Mouse (Mus musculus): ENCODE data around the gene Iqgap3. TPM values are rescaled to one million over a fixed set of nuclear protein-coding genes. Genes with fewer than 3 reads are reported as not detected.
A peak's percentile ranks its signal among the peaks of the same experiment; 100 is the strongest.

Iqgap3 gene
- polyA plus RNA-seq (2012; ENCODE audit: insufficient read depth, insufficient read length, missing spikeins), result 1.1 TPM in 1 of 2 replicates, not detected in the other

DNA sequence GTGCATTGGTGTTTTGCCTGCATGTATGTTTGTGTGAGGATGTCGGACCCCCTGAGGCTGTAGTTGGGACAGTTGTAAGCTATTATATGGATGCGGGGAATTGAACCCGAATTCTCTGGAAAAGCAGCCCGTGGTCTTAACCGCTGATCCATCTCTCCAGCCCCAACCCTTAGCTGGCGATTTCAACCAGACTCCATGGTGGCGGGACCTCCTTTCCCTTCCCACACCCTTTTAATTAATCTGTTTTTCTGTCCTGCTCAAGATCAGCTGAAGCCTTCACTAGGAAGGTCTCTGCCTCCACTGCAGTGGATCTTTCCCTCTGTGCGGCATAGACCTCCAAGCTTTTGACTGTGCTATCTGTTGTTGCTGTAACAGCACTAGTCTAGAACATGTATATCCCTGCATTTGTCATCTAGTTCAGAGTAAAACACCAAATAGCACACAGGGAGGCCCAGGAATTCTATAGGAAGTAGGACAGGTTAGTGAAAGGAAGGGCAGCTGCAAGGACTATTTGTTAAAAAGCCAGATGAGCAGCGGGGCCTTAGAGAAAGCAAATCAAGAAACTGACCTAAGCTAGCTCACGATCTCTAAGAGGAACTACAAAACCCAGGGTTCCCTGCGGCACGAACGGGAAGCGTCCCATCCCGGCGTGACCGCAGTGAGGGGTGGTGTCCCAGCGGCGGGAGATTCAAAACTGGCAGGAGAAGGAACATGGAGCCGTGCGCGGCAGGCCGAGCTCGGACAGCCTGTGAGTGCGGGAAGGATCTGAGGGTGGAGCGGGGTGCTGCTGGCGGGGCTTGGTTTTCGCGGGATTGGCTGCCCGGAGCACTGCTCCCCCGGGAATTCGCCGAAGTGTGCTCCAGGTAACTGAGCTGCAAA, at the start of gene Iqgap3:
Gene Iqgap3 (plus strand): TSS at position 627 of the 879 bp plus-strand sequence.
- no peak within 1 kb of the TSS for H3K27ac ChIP-seq (replicated peaks; ENCODE audit: low read depth, low read length)
- H3K4me1 ChIP-seq (ENCODE audit: control insufficient read depth, insufficient read depth, insufficient read length, low read length), result no peaks in the 10 kb centered on the region
- peak within 1 kb of the TSS; percentile 30 for H3K4me3 ChIP-seq (ENCODE audit: insufficient read depth, low read depth, low read length)

- no peak overlapping the region for H3K27ac ChIP-seq (replicated peaks; ENCODE audit: low read depth, low read length)
- no peak overlapping the region for H3K4me3 ChIP-seq (ENCODE audit: insufficient read depth, low read depth, low read length)
- H3K4me1 ChIP-seq (ENCODE audit: control insufficient read depth, insufficient read depth, insufficient read length, low read length), result no peaks in the 10 kb centered on the region
These were observed 48.3 kb upstream of the Iqgap3 start for GRCm38 (mm10) chr3:88033506-88033905.

DNA sequence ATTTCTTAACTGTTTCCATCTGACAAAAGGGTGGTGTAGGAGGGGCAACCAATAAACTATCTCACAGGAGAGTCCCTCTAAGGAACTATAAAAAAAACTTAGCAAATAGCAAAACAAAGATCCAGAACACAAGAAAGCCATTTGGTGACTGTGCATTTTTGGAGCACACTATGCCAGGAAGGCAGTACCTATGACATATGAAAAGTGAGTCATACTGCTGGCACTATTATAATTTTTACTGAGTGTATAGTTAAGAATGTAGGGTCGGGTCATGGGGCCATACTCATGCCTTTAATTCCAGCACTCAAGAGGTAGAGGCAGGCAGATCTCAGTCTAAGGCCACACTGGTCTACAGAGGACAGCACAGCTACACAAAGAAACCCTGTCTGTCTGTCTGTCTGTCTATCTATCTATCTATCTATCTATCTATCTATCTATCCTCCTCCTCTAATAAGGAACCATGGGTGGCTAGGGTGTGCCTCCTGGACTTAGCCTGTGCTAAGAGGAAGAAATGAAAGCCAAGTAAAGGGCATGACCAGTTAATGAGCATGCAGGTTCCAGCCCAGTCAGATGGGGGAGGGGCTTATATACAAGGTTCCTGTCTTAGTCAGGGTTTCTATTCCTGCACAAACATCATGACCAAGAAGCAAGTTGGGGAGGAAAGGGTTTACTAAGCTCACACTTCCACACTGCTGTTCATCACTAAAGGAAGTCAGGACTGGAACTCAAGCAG, 46.0 kb upstream of the Iqgap3 start:
- Histone ChIP-seq H3K27ac (replicated peaks; ENCODE audit: low read depth, low read length) (no peak overlapping the region), H3K4me1 (ENCODE audit: control insufficient read depth, insufficient read depth, insufficient read length, low read length) (no peaks in the 10 kb centered on the region), H3K4me3 (ENCODE audit: insufficient read depth, low read depth, low read length) (no peak overlapping the region)

DNA sequence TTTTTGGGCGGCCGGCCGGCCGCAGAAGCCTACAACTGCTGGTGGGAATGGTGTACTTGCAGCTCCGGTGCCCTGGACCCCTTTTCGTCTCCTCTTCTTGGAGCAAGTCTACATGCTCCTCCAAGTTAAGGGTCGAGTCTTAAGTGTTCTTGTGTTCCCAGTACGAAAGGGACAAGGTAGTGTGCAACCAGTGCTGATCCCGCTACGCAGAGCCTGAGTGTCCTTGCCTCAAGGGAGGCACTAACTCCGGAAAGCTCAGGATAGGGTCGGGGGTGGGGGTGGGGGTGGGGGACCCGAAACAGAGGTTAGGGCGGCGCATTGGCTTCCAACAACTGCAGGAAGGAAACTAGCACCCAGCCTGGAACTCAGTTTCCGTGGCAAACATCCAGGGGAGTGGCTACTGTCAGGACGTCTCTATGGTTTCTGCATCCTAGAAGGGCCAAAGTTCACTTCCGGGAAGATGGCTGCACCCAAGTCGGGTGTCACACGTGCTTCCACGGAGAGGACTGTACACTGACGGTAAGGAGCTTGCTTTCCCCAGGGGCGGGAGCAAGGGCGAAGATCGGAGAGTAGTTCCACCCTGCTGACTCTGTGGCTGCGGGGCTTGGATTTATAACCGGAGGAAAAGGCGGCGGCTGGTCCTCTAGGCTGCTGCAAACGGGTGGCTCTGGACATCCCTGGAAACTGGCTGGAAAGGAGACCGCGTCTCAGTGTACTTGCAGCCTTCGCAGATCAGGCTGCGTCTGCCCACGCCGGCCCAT, 38.9 kb upstream of the Iqgap3 start, which contains the start of gene Gpatch4:
Gene Gpatch4 (plus strand): TSS at position 448 of the 761 bp plus-strand sequence.
- Histone ChIP-seq H3K27ac (replicated peaks; ENCODE audit: low read depth, low read length) (peak within 1 kb of the TSS; percentile 67), H3K4me3 (ENCODE audit: insufficient read depth, low read depth, low read length) (peak within 1 kb of the TSS; percentile 81), H3K4me1 (ENCODE audit: control insufficient read depth, insufficient read depth, insufficient read length, low read length) (no peaks in the 10 kb centered on the region)

GRCm38 (mm10) chr3:88049532-88049931, 32.2 kb upstream of the Iqgap3 start:
- H3K4me3 ChIP-seq (ENCODE audit: insufficient read depth, low read depth, low read length), result no peak overlapping the region
- no peak overlapping the region for H3K27ac ChIP-seq (replicated peaks; ENCODE audit: low read depth, low read length)
- H3K4me1 ChIP-seq (ENCODE audit: control insufficient read depth, insufficient read depth, insufficient read length, low read length), result no peaks in the 10 kb centered on the region

DNA sequence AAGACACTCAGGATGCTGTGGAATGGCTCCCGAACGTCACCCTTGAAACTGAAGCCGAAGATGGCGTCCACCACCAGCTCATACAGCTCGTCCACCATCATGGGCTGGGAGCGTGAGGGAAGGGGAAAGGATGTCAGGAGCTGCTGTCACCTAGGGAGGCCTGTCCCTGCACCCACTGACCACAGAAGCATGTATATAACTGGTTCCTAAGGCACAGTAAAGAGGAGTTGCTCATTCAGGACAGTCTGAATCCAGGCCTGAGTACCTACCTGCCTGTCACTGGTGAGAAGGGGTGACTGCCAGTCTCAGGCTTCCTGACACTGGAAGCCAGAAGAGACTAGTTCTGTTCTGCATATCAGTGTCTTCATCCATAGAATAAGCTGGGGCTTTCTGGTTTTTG, 24.7 kb upstream of the Iqgap3 start:
- H3K4me1 ChIP-seq (ENCODE audit: control insufficient read depth, insufficient read depth, insufficient read length, low read length), result no peaks in the 10 kb centered on the region
- H3K4me3 ChIP-seq (ENCODE audit: insufficient read depth, low read depth, low read length), result peak overlapping the region; percentile 98; the same call in 1 of the 2 replicates

GRCm38 (mm10) chr3:88057902-88058696, 23.7 kb upstream of the Iqgap3 start, which contains the start of gene Naxe:
Gene Naxe (minus strand): TSS chr3:88058495.
- Histone ChIP-seq H3K27ac (replicated peaks; ENCODE audit: low read depth, low read length) (0 out of 2 replicates have a peak within 1 kb of the TSS, but pooled peaks have one; percentile 48), H3K4me1 (ENCODE audit: control insufficient read depth, insufficient read depth, insufficient read length, low read length) (no peaks in the 10 kb centered on the region), H3K4me3 (ENCODE audit: insufficient read depth, low read depth, low read length) (peak within 1 kb of the TSS; percentile 98)

More for the DNA sequence above, 24.7 kb upstream of the Iqgap3 start:
- H3K27ac ChIP-seq (replicated peaks; ENCODE audit: low read depth, low read length), result no peak overlapping the region

DNA sequence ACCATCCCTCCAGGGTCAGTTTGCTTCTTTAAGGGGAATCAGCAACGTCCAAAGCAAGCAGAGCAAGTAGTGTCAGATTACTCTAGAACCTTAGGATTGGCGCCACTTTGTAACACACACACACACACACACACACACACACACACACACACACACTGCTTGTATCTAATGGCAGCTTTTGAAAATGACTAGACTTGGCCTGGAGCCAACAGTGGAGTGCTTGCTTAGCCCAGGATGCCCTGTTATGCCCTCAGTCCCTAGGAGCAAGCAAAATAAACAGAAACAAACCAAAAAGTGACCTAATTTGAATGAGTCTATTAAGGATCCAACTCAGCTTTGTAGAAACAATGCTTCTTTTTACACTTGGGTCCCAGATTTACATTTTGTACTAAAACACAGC, 13.4 kb upstream of the Iqgap3 start:
- Histone ChIP-seq H3K4me3 (ENCODE audit: insufficient read depth, low read depth, low read length) (no peak overlapping the region), H3K27ac (replicated peaks; ENCODE audit: low read depth, low read length) (no peak overlapping the region), H3K4me1 (ENCODE audit: control insufficient read depth, insufficient read depth, insufficient read length, low read length) (no peaks in the 10 kb centered on the region)

DNA sequence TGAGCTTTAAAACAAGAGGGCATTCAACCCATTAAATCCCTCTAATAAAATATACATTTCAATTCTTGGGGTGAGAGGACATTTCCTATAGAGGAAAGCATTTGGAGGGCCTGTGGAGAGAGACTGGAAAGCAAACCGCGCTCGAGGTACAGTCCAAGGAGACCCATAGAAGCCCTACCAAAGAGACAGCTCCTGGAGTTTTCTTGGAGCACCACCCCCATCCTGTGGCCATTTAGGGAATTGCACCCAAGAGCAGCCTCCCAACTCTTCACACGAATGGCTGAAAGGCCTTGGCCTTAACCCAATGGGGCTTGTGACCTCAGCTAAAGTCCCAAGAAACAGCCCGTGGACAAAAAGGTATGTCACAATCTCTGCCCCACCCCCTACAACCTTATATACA, 10.0 kb upstream of the Iqgap3 start:
- H3K27ac ChIP-seq (replicated peaks; ENCODE audit: low read depth, low read length), result no peak overlapping the region
- H3K4me1 ChIP-seq (ENCODE audit: control insufficient read depth, insufficient read depth, insufficient read length, low read length), result no peaks in the 10 kb centered on the region
- H3K4me3 ChIP-seq (ENCODE audit: insufficient read depth, low read depth, low read length), result no peak overlapping the region

- Histone ChIP-seq H3K27ac (replicated peaks; ENCODE audit: low read depth, low read length) (no peak overlapping the region), H3K4me1 (ENCODE audit: control insufficient read depth, insufficient read depth, insufficient read length, low read length) (no peaks in the 10 kb centered on the region), H3K4me3 (ENCODE audit: insufficient read depth, low read depth, low read length) (no peak overlapping the region)
These were observed 8.1 kb upstream of the Iqgap3 start for GRCm38 (mm10) chr3:88073631-88074030.

- Histone ChIP-seq H3K4me3 (ENCODE audit: insufficient read depth, low read depth, low read length) (no peak overlapping the region), H3K27ac (replicated peaks; ENCODE audit: low read depth, low read length) (no peak overlapping the region), H3K4me1 (ENCODE audit: control insufficient read depth, insufficient read depth, insufficient read length, low read length) (no peaks in the 10 kb centered on the region)
These were observed 7.4 kb upstream of the Iqgap3 start for GRCm38 (mm10) chr3:88074351-88074750.

DNA sequence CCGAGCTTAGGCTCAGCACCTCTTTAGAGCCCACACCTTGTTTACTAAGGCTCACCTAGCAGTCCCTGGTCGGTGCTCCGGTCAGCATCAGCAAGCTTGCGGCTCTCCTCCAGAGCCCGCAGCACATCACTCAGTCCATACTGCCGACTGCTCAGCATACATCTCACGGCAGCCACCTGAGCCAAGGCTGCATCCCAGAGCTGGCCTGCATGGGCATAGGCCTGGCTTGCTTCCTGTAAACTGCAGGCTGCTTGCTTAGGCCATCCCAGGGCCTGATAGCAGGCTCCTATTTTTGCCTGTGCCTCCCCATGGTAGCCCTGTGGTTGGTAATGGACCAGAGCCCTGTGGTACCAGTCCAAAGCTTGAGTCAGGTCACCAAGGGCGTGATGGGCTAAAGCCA, 7.0 kb upstream of the Iqgap3 start:
- Histone ChIP-seq H3K4me1 (ENCODE audit: control insufficient read depth, insufficient read depth, insufficient read length, low read length) (no peaks in the 10 kb centered on the region), H3K4me3 (ENCODE audit: insufficient read depth, low read depth, low read length) (no peak overlapping the region)

GRCm38 (mm10) chr3:88077441-88077840, 4.3 kb upstream of the Iqgap3 start:
- H3K27ac ChIP-seq (replicated peaks; ENCODE audit: low read depth, low read length), result no peak overlapping the region
- H3K4me3 ChIP-seq (ENCODE audit: insufficient read depth, low read depth, low read length), result no peak overlapping the region
- no peaks in the 10 kb centered on the region for H3K4me1 ChIP-seq (ENCODE audit: control insufficient read depth, insufficient read depth, insufficient read length, low read length)

More for the DNA sequence above, 7.0 kb upstream of the Iqgap3 start:
- H3K27ac ChIP-seq (replicated peaks; ENCODE audit: low read depth, low read length), result no peak overlapping the region

- Histone ChIP-seq H3K4me1 (ENCODE audit: control insufficient read depth, insufficient read depth, insufficient read length, low read length) (no peaks in the 10 kb centered on the region), H3K27ac (replicated peaks; ENCODE audit: low read depth, low read length) (no peak within 1 kb of the TSS), H3K4me3 (ENCODE audit: insufficient read depth, low read depth, low read length) (no peak within 1 kb of the TSS)
These were observed 3.6 kb upstream of the Iqgap3 start, which contains the start of gene Ttc24 for GRCm38 (mm10) chr3:88078204-88078603. Gene Ttc24 (minus strand): TSS chr3:88078304.

Data from brown adipose tissue, adult 24 weeks (tissue).